In genomic region chr9:64447070-64447469, GRCm38 (mm10) we compare ENCODE assay signal across 8 mouse cellular contexts.
DNase-seq lines count a peak whose midpoint lies in the region; ATAC-seq lines count a peak whose summit lies in the region.

No protein-coding gene starts in this region.

- DNase-seq in forebrain, embryonic 10.5 days (ENCODE audit: extremely low spot score, low spot score) = no peak
- no peak for DNase-seq in forebrain, embryonic 11.5 days (ENCODE audit: low spot score)
- peak; percentile 11 for DNase-seq in retina, postnatal 1 day
- DNase-seq in retina, embryonic 14.5 days (ENCODE audit: low spot score) = no peak
- peak; percentile 23 for DNase-seq in yolk sac, embryonic 10.5 days (ENCODE audit: low spot score)
- no peak for DNase-seq in thymus, postnatal 4 days
- no peak for DNase-seq in kidney, postnatal 4 days

- peaks cover 4% of the 10 kb centered on the region; the same call in 1 of the 2 replicates for H3K27me3 ChIP-seq in forebrain, embryonic 10.5 days (ENCODE audit: poor library complexity, severe bottlenecking)
- H3K27me3 ChIP-seq in forebrain, embryonic 11.5 days (ENCODE audit: control insufficient read depth, insufficient read depth, low read length) = no peaks in the 10 kb centered on the region
- H3K27me3 ChIP-seq in liver, embryonic 15.5 days = no peaks in the 10 kb centered on the region

- no peak overlapping the region for H3K9ac ChIP-seq in forebrain, embryonic 11.5 days (ENCODE audit: low read length)
- H3K9ac ChIP-seq in liver, embryonic 15.5 days = no peak overlapping the region

- no peaks in the 10 kb centered on the region for H3K9me3 ChIP-seq in forebrain, embryonic 10.5 days
- H3K9me3 ChIP-seq in forebrain, embryonic 11.5 days (ENCODE audit: control insufficient read depth, low read length) = no peaks in the 10 kb centered on the region
- no peaks in the 10 kb centered on the region for H3K9me3 ChIP-seq in liver, embryonic 15.5 days (replicated peaks)

- no peak overlapping the region for H3K4me2 ChIP-seq in forebrain, embryonic 11.5 days (ENCODE audit: low read depth, low read length, severe bottlenecking)
- peak overlapping the region; percentile 20; the same call in 1 of the 2 replicates for H3K4me2 ChIP-seq in liver, embryonic 15.5 days

- no peak overlapping the region for H3K4me3 ChIP-seq in forebrain, embryonic 10.5 days
- H3K4me3 ChIP-seq in forebrain, embryonic 11.5 days (ENCODE audit: low read depth, low read length) = no peak overlapping the region
- no peak overlapping the region for H3K4me3 ChIP-seq in liver, embryonic 15.5 days (replicated peaks)

- ATAC-seq in forebrain, embryonic 11.5 days (replicated peaks; ENCODE audit: low FRiP score) = no peak; the same call in 1 of the 2 replicates
- ATAC-seq in liver, embryonic 15.5 days (ENCODE audit: insufficient read depth) = peak; percentile 29; the same call in 1 of the 2 replicates

- 32% methylated on average over 6 of the region's 6 CpGs for WGBS in forebrain, embryonic 10.5 days
- WGBS in forebrain, embryonic 11.5 days = 33% methylated on average over 6 of the region's 6 CpGs
- 32% methylated on average over 6 of the region's 6 CpGs for WGBS in liver, embryonic 15.5 days (ENCODE audit: insufficient replicate concordance)

- no peaks in the 10 kb centered on the region for H3K36me3 ChIP-seq in forebrain, embryonic 10.5 days (replicated peaks)
- no peaks in the 10 kb centered on the region for H3K36me3 ChIP-seq in forebrain, embryonic 11.5 days (ENCODE audit: control insufficient read depth, insufficient read depth, low read length)
- H3K36me3 ChIP-seq in liver, embryonic 15.5 days (replicated peaks) = no peaks in the 10 kb centered on the region

- peaks cover 28% of the 10 kb centered on the region for H3K4me1 ChIP-seq in forebrain, embryonic 10.5 days
- peaks cover 8% of the 10 kb centered on the region; the same call in 1 of the 2 replicates for H3K4me1 ChIP-seq in forebrain, embryonic 11.5 days (replicated peaks; ENCODE audit: control insufficient read depth, insufficient read depth, low read length)
- H3K4me1 ChIP-seq in liver, embryonic 15.5 days (replicated peaks) = peaks cover 25% of the 10 kb centered on the region

- H3K27ac ChIP-seq in forebrain, embryonic 10.5 days = peak overlapping the region; percentile 45
- no peak overlapping the region for H3K27ac ChIP-seq in forebrain, embryonic 11.5 days (ENCODE audit: low read depth, low read length)
- H3K27ac ChIP-seq in liver, embryonic 15.5 days (replicated peaks) = peak overlapping the region; percentile 45; the same call in 1 of the 2 replicates

Comparison
In these comparisons a context has a peak if more than half of its experiments do, and no peak if none do; other contexts are left out.
1. DNase-seq: peak in retina, postnatal 1 day (single experiment) and yolk sac, embryonic 10.5 days (single experiment); none in forebrain, embryonic 10.5 days (single experiment), forebrain, embryonic 11.5 days (single experiment), retina, embryonic 14.5 days (single experiment), thymus, postnatal 4 days (single experiment) and kidney, postnatal 4 days (0 of 2).